ENCODE assay signal across 20 mouse cellular contexts in genomic region chr4:142147671-142148070, GRCm38 (mm10).
"Had no signal": no experiment of that assay in that cellular context is flagged by ENCODE, and none has a peak within 500 bp of the region (broad histone marks: within the 10 kb centered on the region; RNA-seq: fewer than 3 reads in every experiment).

No protein-coding gene starts in this region.

- H3K9me3 ChIP-seq: limb, embryonic 10.5 days; liver, embryonic 12.5 days; liver, embryonic 15.5 days; midbrain, embryonic 10.5 days; neural tube, embryonic 12.5 days; neural tube, embryonic 15.5 days had no signal

- H3K4me1 ChIP-seq: limb, embryonic 10.5 days; limb, embryonic 13.5 days; liver, embryonic 12.5 days; liver, embryonic 15.5 days; midbrain, embryonic 10.5 days; neural tube, embryonic 12.5 days; neural tube, embryonic 15.5 days had no signal

- ATAC-seq: intestine, postnatal 0 days; liver, embryonic 12.5 days had no signal

- H3K4me3 ChIP-seq: limb, embryonic 10.5 days; limb, embryonic 13.5 days; liver, embryonic 12.5 days; liver, embryonic 15.5 days; midbrain, embryonic 10.5 days; neural tube, embryonic 12.5 days; neural tube, embryonic 15.5 days had no signal

- DNase-seq: kidney, adult 2 months; kidney, postnatal 25 days; liver; lung, adult 18-20 months; lung, postnatal 14 days; midbrain, embryonic 14.5 days; right cerebral cortex, adult 18-20 months; right cerebral cortex, postnatal 14 days; right cerebral cortex, postnatal 4 days; thymus, postnatal 25 days had no signal

- H3K27me3 ChIP-seq: limb, embryonic 13.5 days; liver, embryonic 12.5 days; liver, embryonic 15.5 days; neural tube, embryonic 12.5 days; neural tube, embryonic 15.5 days had no signal

- H3K27ac ChIP-seq: kidney, postnatal 0 days; limb, embryonic 10.5 days; limb, embryonic 13.5 days; liver, embryonic 12.5 days; liver, embryonic 15.5 days; macrophage; midbrain, embryonic 10.5 days; neural tube, embryonic 12.5 days; neural tube, embryonic 15.5 days had no signal

- H3K36me3 ChIP-seq: liver, embryonic 15.5 days had no signal
